ENCODE assay signal across 8 mouse cellular contexts in genomic region chr7:47050366-47050765, GRCm38 (mm10). TPM values are rescaled to one million over a fixed set of nuclear protein-coding genes. Genes with fewer than 3 reads are reported as not detected.
A peak's percentile ranks its signal among the peaks of the same experiment; 100 is the strongest.
DNase-seq lines count a peak whose midpoint lies in the region; ATAC-seq lines count a peak whose summit lies in the region.

Gene Tmem86a (plus strand): TSS chr7:47050601.

- H3K4me2 ChIP-seq in hindbrain, embryonic 15.5 days: peak within 1 kb of the TSS; percentile 82

- ATAC-seq in hindbrain, embryonic 15.5 days (ENCODE audit: low FRiP score, low read depth): peak; percentile 99

- H3K27ac ChIP-seq in hindbrain, embryonic 15.5 days (replicated peaks): peak within 1 kb of the TSS; percentile 90

- H3K27me3 ChIP-seq in hindbrain, embryonic 15.5 days: no peaks in the 10 kb centered on the region

- H3K36me3 ChIP-seq in hindbrain, embryonic 15.5 days: no peaks in the 10 kb centered on the region

- peaks cover 22% of the 10 kb centered on the region for H3K4me1 ChIP-seq in hindbrain, embryonic 15.5 days (replicated peaks)

- H3K4me3 ChIP-seq in hindbrain, embryonic 15.5 days: peak within 1 kb of the TSS; percentile 92

- 0% methylated on average over 33 of the region's 33 CpGs for WGBS in hindbrain, embryonic 15.5 days

- H3K9ac ChIP-seq in hindbrain, embryonic 15.5 days: peak within 1 kb of the TSS; percentile 93

- H3K9me3 ChIP-seq in hindbrain, embryonic 15.5 days: no peaks in the 10 kb centered on the region

- DNase-seq in T-cell, adult 2 months (ENCODE audit: low spot score): peak; percentile 95
- peak; percentile 93 to 95 for DNase-seq in cerebellum, postnatal 36 days
- peak; percentile 94 to 98 for DNase-seq in frontal cortex, postnatal 36 days (ENCODE audit: low spot score in 2 of 2)
- peak; percentile 96 for DNase-seq in left cerebral cortex, adult 11 months (ENCODE audit: low spot score)
- peak; percentile 97 for DNase-seq in lung, postnatal 4 days
- peak; percentile 90 for DNase-seq in retina, postnatal 7 days (ENCODE audit: low read depth, low spot score)
- peak; percentile 80 for DNase-seq in urinary bladder, adult 2 months (ENCODE audit: low spot score)

RNA-seq across cellular contexts. Expression of gene Tmem86a, which starts in this region (rescaled TPM):
- polyA plus RNA-seq in hindbrain, embryonic 15.5 days (2015; fragmentation: Nextera tagmentation; extraction: Ambion mirVana): 25.8 and 25.9 TPM in 2 replicates
- 15.5 and 23.6 TPM in 2 replicates for polyA plus RNA-seq in urinary bladder, adult 2 months (2012; rRNA removed)

Comparison
In these comparisons a context has a peak if more than half of its experiments do, and no peak if none do; other contexts are left out.
1. Peak in every context shown above with its lines: DNase-seq, ATAC-seq, H3K4me3 ChIP-seq and H3K27ac ChIP-seq.